Mouse (Mus musculus): ENCODE data around the gene Ntn1.

DNA sequence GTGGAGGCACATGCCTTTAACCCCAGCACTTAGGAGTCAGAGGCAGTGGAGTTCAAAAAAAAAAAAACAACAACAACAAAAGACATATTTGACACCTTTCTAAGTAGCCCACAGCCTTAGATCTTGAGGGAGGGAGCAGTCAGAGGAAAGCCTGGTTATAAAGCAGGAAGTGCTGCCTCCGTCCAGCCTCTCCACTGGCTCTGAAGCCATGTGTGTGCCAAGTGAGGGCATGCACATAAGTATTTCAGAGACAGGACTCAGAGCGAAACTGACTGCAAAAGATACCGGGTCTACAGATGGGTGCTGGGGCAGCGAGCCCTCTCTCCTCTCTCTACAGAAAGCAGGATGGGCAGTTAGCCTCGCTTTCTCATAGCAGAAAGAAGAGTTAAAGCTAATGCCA, 196.2 kb downstream of the Ntn1 start:
- TF ChIP-seq POLR2A (IDR thresholded peaks at IDR 0.05; ENCODE audit: insufficient read length, low read depth) (no peak), TCF3 (IDR thresholded peaks at IDR 0.05; ENCODE audit: insufficient read length, low read depth) (no peak), MYOD1 (IDR thresholded peaks at IDR 0.05; ENCODE audit: control insufficient read depth in 1 of 3, insufficient read length in 2 of 3, low read depth in 2 of 3) (no peak), CEBPB (IDR thresholded peaks at IDR 0.05; ENCODE audit: insufficient read depth, poor library complexity, severe bottlenecking) (no peak), USF1 (IDR thresholded peaks at IDR 0.05; ENCODE audit: low read depth) (no peak), POLR2AphosphoS2 (IDR thresholded peaks at IDR 0.05; ENCODE audit: insufficient read length, low read depth) (no peak), MAX (IDR thresholded peaks at IDR 0.05; ENCODE audit: low read depth) (no peak)

Data from myocyte (in vitro differentiated cells).